Mouse (Mus musculus) leukemia stem cell, adult 10-12 weeks (primary cell): ENCODE data around the gene Gm10226. TPM values are rescaled to one million over a fixed set of nuclear protein-coding genes. Genes with fewer than 3 reads are reported as not detected.

Experiments
- polyA plus RNA-seq: library from polyadenylated mRNA; stranded (reverse); fragments of >175 nt; gene quantifications from 2 replicates; pipeline ENCODE4 v1.2.3, GENCODE M21; 2012; ENCODE audit warnings: low replicate concordance

Gene Gm10226
- not detected in 2 replicates for polyA plus RNA-seq

DNA sequence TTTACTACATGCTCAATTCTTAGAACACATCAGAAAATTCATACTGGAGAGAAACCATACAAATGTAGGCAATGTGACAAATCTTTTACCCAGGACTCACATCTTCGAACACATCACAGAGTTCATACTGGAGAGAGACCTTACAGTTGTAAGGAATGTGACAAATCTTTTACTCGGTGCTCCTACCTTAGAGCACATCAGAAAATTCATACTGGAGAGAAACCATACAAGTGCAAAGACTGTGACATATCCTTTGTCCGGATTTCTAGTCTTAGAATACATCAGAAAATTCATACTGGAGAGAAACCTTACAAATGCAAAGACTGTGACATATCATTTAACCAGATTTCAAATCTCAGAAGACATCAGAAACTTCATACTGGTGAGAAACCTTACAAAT, at the start of gene Gm10226:
Gm10226 (plus strand) TSS at position 301 of the 400 bp plus-strand sequence.

GRCm38 (mm10) chr17:21650364-21650907, 41.2 kb upstream of the Gm10226 start, which contains the start of gene Zfp983:
TSS of gene Zfp983 (plus strand) at chr17:21650624.

GRCm38 (mm10) chr17:21707343-21707996, 15.8 kb downstream of the Gm10226 start, which contains the start of gene Zfp760:
TSS of gene Zfp760 (plus strand) at chr17:21707741.

GRCm38 (mm10) chr17:21730495-21730894, 38.8 kb downstream of the Gm10226 start, which contains the start of gene Zfp229:
TSS of gene Zfp229 (plus strand) at chr17:21730795.

Other genes starting within 250 kb of the Gm10226 start
- gene Zfp51, start 241.5 kb upstream of the Gm10226 start, polyA plus RNA-seq: 0.09 and 1.2 TPM in 2 replicates
- gene Zfp53, start 202.9 kb upstream of the Gm10226 start, polyA plus RNA-seq: 0.66 and 1.7 TPM in 2 replicates
- gene Zfp52, start 156.3 kb upstream of the Gm10226 start, polyA plus RNA-seq: 0.16 and 0.38 TPM in 2 replicates
- gene Zfp948, start 124.9 kb upstream of the Gm10226 start, polyA plus RNA-seq: 0.32 and 2.1 TPM in 2 replicates
- 0.34 TPM in 1 of 2 replicates, not detected in the other for gene Zfp983, start 41.2 kb upstream of the Gm10226 start, polyA plus RNA-seq
- 0.10 and 1.2 TPM in 2 replicates for gene Zfp760, start 15.9 kb downstream of the Gm10226 start, polyA plus RNA-seq
- gene Zfp229, start 38.9 kb downstream of the Gm10226 start, polyA plus RNA-seq: 1.0 and 3.1 TPM in 2 replicates
- 0.14 TPM in 1 of 2 replicates, not detected in the other for gene Zfp820, start 153.9 kb downstream of the Gm10226 start, polyA plus RNA-seq
- gene Zfp995, start 218.1 kb downstream of the Gm10226 start, polyA plus RNA-seq: not detected in 2 replicates